Mouse (Mus musculus): ENCODE results near the gene Irak2. TPM values are rescaled to one million over a fixed set of nuclear protein-coding genes. Genes with fewer than 3 reads are reported as not detected.
A peak's percentile ranks its signal among the peaks of the same experiment; 100 is the strongest.

The Irak2 gene
- polyA plus RNA-seq, 1 experiment, result 21.3 TPM

DNA sequence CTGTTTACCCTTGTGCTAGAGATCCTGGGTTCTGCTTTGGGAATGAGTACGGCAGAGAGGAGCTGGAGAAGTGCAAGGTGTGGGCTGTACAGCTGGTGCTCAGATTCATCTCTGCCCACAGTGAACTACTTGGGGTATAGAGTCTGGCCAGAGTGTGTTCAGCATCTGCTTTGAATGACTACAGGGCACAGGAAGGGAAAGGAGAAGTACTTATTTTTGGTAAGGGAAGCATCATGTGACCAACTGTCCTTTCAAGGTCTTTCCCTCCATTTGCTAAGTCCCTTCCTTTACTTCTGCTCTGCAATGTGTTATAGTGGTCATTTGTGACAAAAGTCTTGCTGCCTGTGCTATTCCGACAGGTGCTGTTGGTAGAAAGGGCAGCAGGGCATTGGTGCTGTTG, 76.0 kb downstream of the Irak2 start:
- H3K4me3 ChIP-seq (ENCODE audit: insufficient read depth, low read length), result no peak overlapping the region
- H3K27ac ChIP-seq (ENCODE audit: insufficient read depth, low read length), result no peak overlapping the region
- TF ChIP-seq CTCF (IDR thresholded peaks at IDR 0.05; ENCODE audit: borderline replicate concordance, insufficient read depth, low read length), result no peak
- TF ChIP-seq POLR2A (IDR thresholded peaks at IDR 0.05; ENCODE audit: low read depth, low read length), result no peak
- H3K4me1 ChIP-seq (ENCODE audit: control insufficient read depth, insufficient read depth, low read length), result no peaks in the 10 kb centered on the region; the same call in 1 of the 2 replicates

DNA sequence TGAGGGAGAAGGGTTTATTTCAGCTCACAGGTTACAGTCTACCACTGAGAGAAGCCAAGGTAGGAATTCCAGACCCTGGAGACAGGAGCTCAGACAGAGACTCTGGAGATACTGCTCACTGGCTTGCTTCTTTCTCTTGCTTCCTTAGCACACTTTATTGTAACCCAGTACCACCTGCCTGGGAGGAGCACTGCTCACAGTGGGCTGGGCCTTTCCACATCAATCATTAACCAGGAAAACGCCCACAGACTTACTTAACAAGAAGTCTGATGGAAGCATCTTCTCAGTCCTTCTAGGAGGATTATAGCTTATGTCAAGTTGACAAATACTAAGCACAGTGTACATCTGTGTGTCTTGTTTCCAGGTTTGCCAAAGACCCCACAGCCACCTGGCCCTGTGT, 76.5 kb downstream of the Irak2 start:
- no peaks in the 10 kb centered on the region; the same call in 1 of the 2 replicates for H3K4me1 ChIP-seq (ENCODE audit: control insufficient read depth, insufficient read depth, low read length)
- TF ChIP-seq POLR2A (IDR thresholded peaks at IDR 0.05; ENCODE audit: low read depth, low read length) (no peak), CTCF (IDR thresholded peaks at IDR 0.05; ENCODE audit: borderline replicate concordance, insufficient read depth, low read length) (no peak)
- no peak overlapping the region for H3K4me3 ChIP-seq (ENCODE audit: insufficient read depth, low read length)

DNA sequence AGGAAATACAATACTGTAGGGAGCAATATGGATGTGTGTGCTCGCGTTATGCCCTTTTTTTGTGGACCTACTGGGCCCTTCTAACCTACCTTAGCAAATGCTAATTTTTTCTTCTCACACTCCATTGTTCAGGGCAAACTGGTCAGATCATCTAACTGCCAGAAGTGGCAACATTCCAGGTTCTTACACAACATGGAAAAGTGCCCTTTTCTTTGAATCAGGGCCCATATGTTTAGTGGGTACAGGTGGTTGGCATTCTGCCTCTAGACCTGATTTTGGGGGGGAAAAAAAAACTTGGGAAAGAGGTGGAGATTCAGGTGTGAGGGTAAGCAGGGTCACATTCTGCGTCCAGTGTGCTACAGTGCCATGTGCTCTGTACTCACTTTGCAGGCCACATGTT, 79.3 kb downstream of the Irak2 start:
- H3K27ac ChIP-seq (ENCODE audit: insufficient read depth, low read length), result no peak overlapping the region
- H3K4me1 ChIP-seq (ENCODE audit: control insufficient read depth, insufficient read depth, low read length), result no peaks in the 10 kb centered on the region; the same call in 1 of the 2 replicates
- TF ChIP-seq POLR2A (IDR thresholded peaks at IDR 0.05; ENCODE audit: low read depth, low read length) (no peak), CTCF (IDR thresholded peaks at IDR 0.05; ENCODE audit: borderline replicate concordance, insufficient read depth, low read length) (no peak)
- H3K4me3 ChIP-seq (ENCODE audit: insufficient read depth, low read length), result no peak overlapping the region

More for the DNA sequence above, 76.5 kb downstream of the Irak2 start:
- no peak overlapping the region for H3K27ac ChIP-seq (ENCODE audit: insufficient read depth, low read length)

DNA sequence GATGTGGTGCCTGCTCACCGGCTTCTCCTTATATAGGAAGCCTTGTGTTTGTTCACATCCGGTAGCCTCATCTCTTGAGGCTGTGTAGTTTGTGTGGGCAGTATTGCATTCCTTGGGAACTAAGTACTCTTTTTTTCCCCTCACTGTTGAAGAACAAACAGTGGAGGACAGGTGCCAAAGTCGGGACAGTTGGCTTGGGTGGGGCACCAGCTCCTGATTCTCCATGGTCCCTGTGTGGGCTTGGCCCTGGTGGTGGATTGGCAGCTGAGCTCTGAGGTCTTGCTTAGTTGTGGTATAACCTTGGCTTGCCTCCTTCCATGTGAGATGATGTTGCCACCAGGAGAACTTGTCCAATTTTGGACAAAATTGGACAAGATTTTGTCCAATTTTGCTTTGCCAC, 81.6 kb downstream of the Irak2 start, which contains the start of gene Ghrl:
TSS of gene Ghrl (minus strand) at position 3 of the 400 bp plus-strand sequence.
- peaks cover 3% of the 10 kb centered on the region; the same call in 1 of the 2 replicates for H3K4me1 ChIP-seq (ENCODE audit: control insufficient read depth, insufficient read depth, low read length)
- H3K27ac ChIP-seq (ENCODE audit: insufficient read depth, low read length), result no peak within 1 kb of the TSS
- no peak for TF ChIP-seq CTCF (IDR thresholded peaks at IDR 0.05; ENCODE audit: borderline replicate concordance, insufficient read depth, low read length)
- no peak for TF ChIP-seq POLR2A (IDR thresholded peaks at IDR 0.05; ENCODE audit: low read depth, low read length)
- H3K4me3 ChIP-seq (ENCODE audit: insufficient read depth, low read length), result no peak within 1 kb of the TSS

DNA sequence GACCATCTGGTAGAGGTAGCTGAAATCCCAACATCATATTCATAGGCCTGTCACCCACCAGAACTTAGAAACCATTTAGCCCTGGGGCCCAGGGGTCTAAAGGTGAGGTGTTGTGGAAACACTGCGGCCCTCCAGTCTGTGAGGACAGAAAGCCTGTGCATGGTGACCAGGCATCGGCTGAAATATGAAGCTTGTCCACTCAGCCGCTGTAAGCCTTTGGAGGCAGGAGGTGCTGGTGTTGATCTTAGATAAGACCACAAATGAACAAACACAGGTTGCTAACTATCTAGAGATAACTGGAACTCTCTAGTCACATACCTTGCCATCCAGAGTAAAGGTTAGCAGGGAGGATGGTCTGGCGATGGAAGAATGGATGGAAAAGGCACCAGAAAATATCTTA, 82.8 kb downstream of the Irak2 start:
- Histone ChIP-seq H3K27ac (ENCODE audit: insufficient read depth, low read length) (no peak overlapping the region), H3K4me1 (ENCODE audit: control insufficient read depth, insufficient read depth, low read length) (peaks cover 3% of the 10 kb centered on the region; the same call in 1 of the 2 replicates), H3K4me3 (ENCODE audit: insufficient read depth, low read length) (no peak overlapping the region)
- no peak for TF ChIP-seq CTCF (IDR thresholded peaks at IDR 0.05; ENCODE audit: borderline replicate concordance, insufficient read depth, low read length)
- TF ChIP-seq POLR2A (IDR thresholded peaks at IDR 0.05; ENCODE audit: low read depth, low read length), result no peak

DNA sequence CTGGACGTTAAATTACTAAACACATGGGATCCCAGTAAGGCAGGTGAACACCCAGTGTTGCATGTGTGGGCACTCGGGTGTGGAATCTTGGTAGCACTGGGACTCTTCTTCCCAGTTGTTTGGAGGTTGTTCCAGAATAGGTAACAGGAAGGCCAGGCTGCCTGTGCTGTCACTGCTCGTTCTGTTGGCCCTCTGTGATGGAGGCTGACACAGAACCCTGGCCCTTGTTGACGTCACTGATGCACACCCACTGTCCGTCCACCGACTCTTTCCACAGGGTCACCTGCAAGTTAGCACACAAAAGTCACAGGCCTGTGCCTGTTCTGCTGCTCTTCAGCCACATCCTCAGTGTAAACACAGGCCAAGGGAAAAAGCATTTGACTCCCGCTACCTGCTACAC, 89.9 kb downstream of the Irak2 start:
- Histone ChIP-seq H3K4me1 (ENCODE audit: control insufficient read depth, insufficient read depth, low read length) (peaks cover 3% of the 10 kb centered on the region; the same call in 1 of the 2 replicates), H3K4me3 (ENCODE audit: insufficient read depth, low read length) (no peak overlapping the region), H3K27ac (ENCODE audit: insufficient read depth, low read length) (no peak overlapping the region)
- TF ChIP-seq CTCF (IDR thresholded peaks at IDR 0.05; ENCODE audit: borderline replicate concordance, insufficient read depth, low read length) (no peak), POLR2A (IDR thresholded peaks at IDR 0.05; ENCODE audit: low read depth, low read length) (no peak)

DNA sequence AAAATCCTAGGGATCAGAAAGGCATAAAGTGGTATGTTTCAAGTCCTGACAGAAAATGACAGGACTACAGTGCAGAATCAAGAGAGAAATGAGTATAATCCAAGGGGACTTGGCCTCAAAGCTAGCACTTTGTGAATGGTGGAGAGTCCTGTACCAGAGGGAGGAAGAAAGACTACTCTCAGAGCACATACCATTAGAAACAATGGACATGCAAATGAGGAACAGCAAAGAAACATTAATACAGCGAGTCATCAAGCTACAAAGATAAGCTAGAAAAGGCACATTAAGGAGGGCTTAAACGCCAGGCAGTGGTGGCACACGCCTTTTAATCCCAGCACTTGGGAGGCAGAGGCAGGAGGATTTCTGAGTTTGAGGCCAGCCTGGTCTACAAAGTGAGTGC, 93.0 kb downstream of the Irak2 start:
- Histone ChIP-seq H3K4me3 (ENCODE audit: insufficient read depth, low read length) (no peak overlapping the region), H3K4me1 (ENCODE audit: control insufficient read depth, insufficient read depth, low read length) (no peaks in the 10 kb centered on the region), H3K27ac (ENCODE audit: insufficient read depth, low read length) (no peak overlapping the region)
- no peak for TF ChIP-seq POLR2A (IDR thresholded peaks at IDR 0.05; ENCODE audit: low read depth, low read length)

DNA sequence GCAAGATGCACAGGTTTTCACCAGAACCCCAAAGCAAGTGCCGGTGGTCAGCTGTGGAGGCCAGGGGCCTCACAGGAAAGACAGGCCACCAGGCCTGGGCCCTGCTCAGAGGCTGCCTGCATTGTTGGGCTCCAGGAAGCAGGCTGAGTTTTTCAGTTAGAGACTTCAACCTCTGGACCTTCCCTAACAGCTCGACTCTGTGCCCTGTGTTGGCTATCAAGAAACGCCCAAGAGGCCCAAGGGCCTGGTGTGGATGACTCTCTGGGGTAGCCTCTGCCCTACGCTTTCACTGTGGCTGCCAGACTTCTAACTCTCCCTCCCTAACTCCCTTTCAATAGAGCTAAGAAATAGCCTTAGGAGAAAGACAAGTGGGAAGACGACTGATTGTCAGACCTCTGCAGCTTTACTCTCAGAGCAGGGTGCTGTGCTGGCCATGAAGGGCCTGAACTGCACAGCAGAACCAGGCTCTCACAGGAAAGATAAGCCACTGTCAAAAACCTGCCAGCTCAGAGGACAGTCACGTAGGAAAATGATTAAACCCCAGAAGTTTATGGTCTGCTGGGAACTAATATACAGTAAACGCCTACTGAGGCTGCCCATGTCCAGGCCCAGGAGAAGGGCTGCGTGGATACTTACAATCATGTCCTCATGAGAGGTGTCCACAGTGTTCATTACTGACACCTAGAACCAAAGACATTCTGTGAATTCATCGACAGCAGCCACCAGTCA, 99.2 kb downstream of the Irak2 start:
- Histone ChIP-seq H3K4me3 (ENCODE audit: insufficient read depth, low read length) (no peak overlapping the region), H3K27ac (ENCODE audit: insufficient read depth, low read length) (no peak overlapping the region), H3K4me1 (ENCODE audit: control insufficient read depth, insufficient read depth, low read length) (peaks cover 4% of the 10 kb centered on the region; the same call in 1 of the 2 replicates)
- TF ChIP-seq CTCF (IDR thresholded peaks at IDR 0.05; ENCODE audit: borderline replicate concordance, insufficient read depth, low read length), result no peak
- no peak for TF ChIP-seq POLR2A (IDR thresholded peaks at IDR 0.05; ENCODE audit: low read depth, low read length)

DNA sequence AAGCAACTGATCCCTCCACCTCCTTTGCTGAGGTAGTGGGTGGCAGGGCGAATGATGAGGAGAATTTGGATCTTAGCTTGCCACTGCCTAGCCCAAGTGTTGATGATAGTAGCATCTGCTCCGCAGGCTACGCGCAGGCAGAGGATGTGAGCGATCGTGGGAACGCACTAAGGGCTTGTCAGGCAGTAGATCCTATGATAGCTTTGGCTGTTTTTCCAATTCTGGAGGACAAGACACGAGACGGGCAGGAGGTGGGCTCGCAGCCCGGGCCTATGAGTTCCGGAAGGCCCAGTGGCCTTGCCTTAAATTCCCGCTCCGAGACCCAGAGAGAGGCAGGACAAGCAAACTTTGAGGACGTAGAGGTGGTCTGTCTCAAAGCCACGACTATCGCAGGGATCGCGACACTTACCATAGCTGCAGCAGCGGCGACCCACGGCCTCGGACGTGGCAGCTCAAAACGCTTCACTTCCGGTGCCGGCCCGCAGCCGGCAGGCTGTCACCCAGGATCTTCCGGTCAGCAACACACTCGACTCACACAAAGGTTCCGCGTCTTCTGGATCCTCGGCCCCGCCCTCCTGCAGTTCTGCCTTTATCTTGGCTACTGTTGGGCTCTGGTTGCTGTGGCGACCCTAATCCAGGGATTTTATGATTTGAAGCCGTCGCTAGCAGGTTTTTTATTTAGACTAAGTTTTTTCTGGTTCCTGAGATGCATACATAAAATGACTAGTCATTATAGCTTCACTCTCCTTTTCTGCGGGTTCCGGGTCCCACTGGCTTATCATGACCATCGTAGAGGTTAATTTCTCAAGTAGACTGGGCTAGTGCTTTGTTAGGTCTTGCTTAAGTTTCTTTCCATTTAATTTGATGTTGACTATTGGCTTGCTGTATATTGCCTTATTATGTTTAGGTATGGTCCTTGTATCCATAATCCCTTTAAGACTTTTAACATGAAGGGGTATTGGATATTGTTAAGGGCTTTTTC, 102.3 kb downstream of the Irak2 start, which contains the start of gene Sec13:
TSS of gene Sec13 (minus strand) at position 508 of the 982 bp plus-strand sequence.
- peak within 1 kb of the TSS; percentile 93 for H3K4me3 ChIP-seq (ENCODE audit: insufficient read depth, low read length)
- H3K27ac ChIP-seq (ENCODE audit: insufficient read depth, low read length), result peak within 1 kb of the TSS; percentile 61
- peak; percentile 94 for TF ChIP-seq POLR2A (IDR thresholded peaks at IDR 0.05; ENCODE audit: low read depth, low read length)
- no peak for TF ChIP-seq CTCF (IDR thresholded peaks at IDR 0.05; ENCODE audit: borderline replicate concordance, insufficient read depth, low read length)
- peaks cover 4% of the 10 kb centered on the region; the same call in 1 of the 2 replicates for H3K4me1 ChIP-seq (ENCODE audit: control insufficient read depth, insufficient read depth, low read length)
